Mouse (Mus musculus): ENCODE results near the gene Catip.

DNA sequence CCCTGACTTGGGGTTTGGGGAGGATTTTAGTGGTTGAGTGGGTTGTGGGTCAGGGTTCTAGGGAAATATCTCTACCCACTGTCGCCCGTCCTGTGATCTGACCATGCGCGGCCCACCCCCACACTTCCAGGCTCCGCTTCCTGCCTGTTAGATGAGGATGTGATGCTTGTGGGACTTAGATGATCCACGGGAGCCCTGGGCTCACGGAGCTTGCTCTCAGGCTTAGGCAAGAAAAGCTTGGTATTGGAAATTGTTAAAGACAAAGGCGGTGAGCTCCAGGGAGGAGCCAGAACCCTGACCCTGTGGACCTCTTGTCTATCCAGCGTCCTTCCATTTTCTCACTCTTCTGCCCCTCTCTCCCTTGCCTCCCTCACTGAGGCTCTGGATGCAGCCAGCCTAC, 22.0 kb upstream of the Catip start:
- TF ChIP-seq CTCF (IDR thresholded peaks at IDR 0.05; ENCODE audit: insufficient read depth, low read length) (no peak), POLR2A (IDR thresholded peaks at IDR 0.05; ENCODE audit: borderline replicate concordance, extremely low read depth, low read depth, low read length) (no peak)

All from lung, adult 2 months (tissue).